Mouse (Mus musculus): ENCODE data around the gene Gm20518. TPM values are rescaled to one million over a fixed set of nuclear protein-coding genes. Genes with fewer than 3 reads are reported as not detected.

Gene Gm20518
- polyA plus RNA-seq, 2 experiments = 0.25 TPM; not detected in 1

DNA sequence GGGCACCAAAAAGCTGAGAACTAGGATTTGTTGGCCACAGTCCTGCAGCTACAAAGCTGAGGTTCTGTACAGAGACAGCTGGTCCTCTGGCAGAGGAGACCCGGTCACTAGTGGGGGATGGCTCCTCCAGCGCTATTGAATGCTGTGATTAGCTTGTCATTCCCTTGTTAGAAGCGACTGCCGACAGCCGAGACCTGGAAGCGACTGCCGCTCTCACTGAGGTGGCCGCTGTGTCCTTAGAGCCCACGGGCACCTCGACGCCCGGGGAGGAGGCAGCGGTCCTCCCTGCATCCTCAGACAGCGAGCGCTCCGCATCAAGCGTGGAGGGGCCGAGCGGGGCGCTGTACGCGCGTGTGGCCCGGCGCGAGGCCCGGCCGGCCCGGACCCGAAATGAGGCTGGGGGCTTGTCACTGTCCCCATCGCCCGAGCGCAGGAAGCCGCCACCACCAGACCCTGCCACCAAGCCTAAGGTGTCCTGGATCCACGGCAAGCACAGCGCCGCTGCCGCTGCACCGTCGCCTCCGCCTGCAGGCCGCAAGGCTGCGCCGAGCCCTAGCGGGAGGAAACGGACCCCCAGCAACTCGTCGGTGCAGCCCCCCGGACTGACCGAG, 84.8 kb downstream of the Gm20518 start:
- DNase-seq (ENCODE audit: low read depth in 3 of 3, low spot score in 3 of 3) = no peak
- H3K27ac ChIP-seq = no peak overlapping the region
- 4% methylated on average over 50 of the region's 50 CpGs for WGBS (ENCODE audit: insufficient replicate concordance)
- no peaks in the 10 kb centered on the region for H3K9me3 ChIP-seq (ENCODE audit: control insufficient read depth, low read length)
- no peaks in the 10 kb centered on the region for H3K36me3 ChIP-seq (replicated peaks; ENCODE audit: control insufficient read depth, insufficient read depth, low read depth)
- H3K4me1 ChIP-seq (replicated peaks; ENCODE audit: control insufficient read depth in 2 of 2, insufficient read depth in 2 of 2, low read length in 1 of 2) = no peaks in the 10 kb centered on the region
- TF ChIP-seq CTCF (IDR thresholded peaks at IDR 0.05; ENCODE audit: low read depth) (no peak), EP300 (IDR thresholded peaks at IDR 0.05; ENCODE audit: low read depth) (no peak)
- H3K9ac ChIP-seq (replicated peaks) = no peak overlapping the region
- peaks cover 78% of the 10 kb centered on the region for H3K27me3 ChIP-seq (ENCODE audit: control insufficient read depth, insufficient read depth, low read length)
- peak overlapping the region; percentile 69 for H3K4me2 ChIP-seq (ENCODE audit: low read depth)
- peak overlapping the region in 1 of 2 experiments; percentile 47; a peak in 2 of 4 replicates for H3K4me3 ChIP-seq (ENCODE audit: insufficient read depth in 1 of 2, low read depth in 2 of 2, low read length in 2 of 2)
- peak; percentile 6; the same call in 1 of the 2 replicates for ATAC-seq (ENCODE audit: insufficient read depth)

DNA sequence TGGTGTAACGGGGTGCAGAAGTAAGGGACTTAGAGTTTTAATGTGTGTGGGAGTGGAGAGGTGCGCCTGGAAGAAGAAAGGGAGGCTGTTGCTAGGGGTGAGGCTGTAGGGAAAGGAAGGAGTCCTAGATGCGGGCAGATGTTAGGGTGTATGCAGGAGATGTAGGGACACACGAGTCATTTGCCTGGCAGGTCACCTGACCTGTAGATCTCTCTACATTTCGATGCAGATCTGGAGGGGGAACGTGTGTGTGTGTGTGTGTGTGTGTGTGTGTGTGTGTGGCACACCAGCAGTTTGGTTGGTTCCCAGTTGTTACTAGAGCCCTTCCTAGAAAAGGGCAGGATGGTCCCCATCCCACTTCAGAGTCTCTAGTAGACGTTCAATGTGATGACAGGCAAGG, 86.5 kb downstream of the Gm20518 start:
- Histone ChIP-seq H3K4me1 (replicated peaks; ENCODE audit: control insufficient read depth in 2 of 2, insufficient read depth in 2 of 2, low read length in 1 of 2) (no peaks in the 10 kb centered on the region), H3K9ac (replicated peaks) (no peak overlapping the region), H3K27ac (no peak overlapping the region), H3K36me3 (replicated peaks; ENCODE audit: control insufficient read depth, insufficient read depth, low read depth) (no peaks in the 10 kb centered on the region), H3K27me3 (ENCODE audit: control insufficient read depth, insufficient read depth, low read length) (peaks cover 91% of the 10 kb centered on the region), H3K4me3 (ENCODE audit: insufficient read depth in 1 of 2, low read depth in 2 of 2, low read length in 2 of 2) (peak overlapping the region in 1 of 2 experiments; percentile 25; a peak in 2 of 4 replicates), H3K9me3 (ENCODE audit: control insufficient read depth, low read length) (no peaks in the 10 kb centered on the region), H3K4me2 (ENCODE audit: low read depth) (peak overlapping the region; percentile 60)
- ATAC-seq (ENCODE audit: insufficient read depth) = no peak
- DNase-seq (ENCODE audit: low read depth in 3 of 3, low spot score in 3 of 3) = no peak
- TF ChIP-seq EP300 (IDR thresholded peaks at IDR 0.05; ENCODE audit: low read depth) (no peak), CTCF (IDR thresholded peaks at IDR 0.05; ENCODE audit: low read depth) (no peak)
- 12% methylated on average over 7 of the region's 7 CpGs for WGBS (ENCODE audit: insufficient replicate concordance)

DNA sequence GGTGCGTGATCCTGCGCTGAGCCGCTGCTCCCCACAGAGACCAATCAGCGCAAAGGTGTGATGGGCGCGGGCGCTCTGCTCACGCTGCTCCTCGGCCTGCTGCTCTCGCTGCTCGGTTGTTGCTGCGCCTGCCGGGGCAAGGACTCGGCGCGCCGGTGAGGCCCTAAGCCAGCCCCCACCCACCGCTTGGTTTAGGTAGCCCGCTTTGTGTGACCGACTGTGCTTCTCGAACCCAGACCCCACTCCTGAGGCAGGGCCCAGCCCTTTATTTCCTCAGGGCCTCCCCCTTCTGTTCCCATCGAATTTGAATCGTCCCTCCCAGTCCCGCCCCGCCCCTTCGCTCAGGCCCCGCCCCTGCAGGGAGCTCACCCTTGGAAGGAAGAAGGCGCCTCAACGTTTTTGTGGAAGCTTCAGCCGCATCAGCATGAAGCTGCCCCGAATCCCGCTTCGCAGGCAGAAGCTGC, 87.0 kb downstream of the Gm20518 start:
- Histone ChIP-seq H3K27me3 (ENCODE audit: control insufficient read depth, insufficient read depth, low read length) (peaks cover 91% of the 10 kb centered on the region), H3K4me2 (ENCODE audit: low read depth) (peak overlapping the region; percentile 60), H3K9me3 (ENCODE audit: control insufficient read depth, low read length) (no peaks in the 10 kb centered on the region), H3K4me3 (ENCODE audit: insufficient read depth in 1 of 2, low read depth in 2 of 2, low read length in 2 of 2) (peak overlapping the region in 1 of 2 experiments; percentile 25; a peak in 2 of 4 replicates), H3K4me1 (replicated peaks; ENCODE audit: control insufficient read depth in 2 of 2, insufficient read depth in 2 of 2, low read length in 1 of 2) (no peaks in the 10 kb centered on the region), H3K36me3 (replicated peaks; ENCODE audit: control insufficient read depth, insufficient read depth, low read depth) (no peaks in the 10 kb centered on the region), H3K27ac (no peak overlapping the region), H3K9ac (replicated peaks) (no peak overlapping the region; the same call in 1 of the 2 replicates)
- no peak; the same call in 1 of the 2 replicates for ATAC-seq (ENCODE audit: insufficient read depth)
- no peak for DNase-seq (ENCODE audit: low read depth in 3 of 3, low spot score in 3 of 3)
- TF ChIP-seq CTCF (IDR thresholded peaks at IDR 0.05; ENCODE audit: low read depth) (no peak), EP300 (IDR thresholded peaks at IDR 0.05; ENCODE audit: low read depth) (no peak)
- 3% methylated on average over 33 of the region's 33 CpGs for WGBS (ENCODE audit: insufficient replicate concordance)

DNA sequence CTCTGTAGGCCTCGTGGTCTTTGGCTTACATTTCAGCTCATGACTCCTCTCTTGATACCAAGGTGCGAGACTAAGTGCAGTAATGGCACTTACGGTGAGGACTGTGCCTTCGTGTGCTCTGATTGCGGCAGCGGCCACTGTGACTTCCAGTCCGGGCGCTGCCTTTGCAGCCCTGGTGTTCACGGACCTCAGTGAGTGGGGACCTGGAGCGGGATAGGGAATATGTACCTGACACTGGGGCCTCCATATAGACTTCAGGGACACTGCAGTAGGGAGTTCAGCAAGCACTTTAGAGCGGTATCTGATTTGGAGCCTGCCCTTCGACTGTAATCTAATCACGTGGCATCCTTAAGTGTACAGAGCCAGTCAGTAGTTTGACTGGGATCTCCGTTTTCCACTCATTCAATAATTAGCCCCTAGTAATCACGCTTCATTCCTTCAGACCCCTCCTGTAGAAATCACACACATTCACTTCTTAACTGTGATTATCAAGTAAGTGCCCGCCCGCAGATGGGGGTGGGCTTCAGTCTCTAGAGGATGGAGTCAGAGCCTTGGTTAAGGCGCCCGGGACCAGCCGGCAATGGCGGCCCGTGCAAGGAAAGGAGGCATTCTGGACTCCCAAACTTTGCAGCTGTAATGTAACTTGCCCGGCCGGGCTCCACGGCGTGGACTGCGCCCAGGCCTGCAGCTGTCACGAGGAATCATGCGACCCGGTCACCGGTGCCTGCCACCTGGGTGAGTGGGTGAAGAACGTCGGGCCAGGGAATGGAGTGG, 87.6 kb downstream of the Gm20518 start:
- peak overlapping the region; percentile 60 for H3K4me2 ChIP-seq (ENCODE audit: low read depth)
- ATAC-seq (ENCODE audit: insufficient read depth) (no peak), DNase-seq (ENCODE audit: low read depth in 3 of 3, low spot score in 3 of 3) (no peak)
- H3K9me3 ChIP-seq (ENCODE audit: control insufficient read depth, low read length) = no peaks in the 10 kb centered on the region
- H3K27ac ChIP-seq = no peak overlapping the region
- H3K4me3 ChIP-seq (ENCODE audit: insufficient read depth in 1 of 2, low read depth in 2 of 2, low read length in 2 of 2) = peak overlapping the region in 1 of 2 experiments; percentile 25; a peak in 2 of 4 replicates
- TF ChIP-seq EP300 (IDR thresholded peaks at IDR 0.05; ENCODE audit: low read depth) (no peak), CTCF (IDR thresholded peaks at IDR 0.05; ENCODE audit: low read depth) (no peak)
- H3K27me3 ChIP-seq (ENCODE audit: control insufficient read depth, insufficient read depth, low read length) = peaks cover 96% of the 10 kb centered on the region
- H3K36me3 ChIP-seq (replicated peaks; ENCODE audit: control insufficient read depth, insufficient read depth, low read depth) = no peaks in the 10 kb centered on the region
- WGBS (ENCODE audit: insufficient replicate concordance) = 11% methylated on average over 33 of the region's 33 CpGs
- no peak overlapping the region for H3K9ac ChIP-seq (replicated peaks)
- H3K4me1 ChIP-seq (replicated peaks; ENCODE audit: control insufficient read depth in 2 of 2, insufficient read depth in 2 of 2, low read length in 1 of 2) = no peaks in the 10 kb centered on the region

All from liver, embryonic 14.5 days (tissue).